Mouse (Mus musculus) hindbrain, embryonic 13.5 days (tissue): ENCODE measurements around the gene Nadk2. TPM values are rescaled to one million over a fixed set of nuclear protein-coding genes. Genes with fewer than 3 reads are reported as not detected.
A peak's percentile ranks its signal among the peaks of the same experiment; 100 is the strongest.

ENCODE experiments used
- ATAC-seq: fragments of 200-750 bp; cut with Nextera tagmentation; 2 replicates; pipeline ENCODE4 v1.8.0; 2017; ENCODE audit warnings: moderate TSS enrichment; ENCODE audit not compliant: low FRiP score
- H3K27ac ChIP-seq: fragments of 300-500 bp; sonication (generic); 2 replicates; pipeline ENCODE4 v1.5.1; 2015; ENCODE audit warnings: inconsistent platforms, mild to moderate bottlenecking, moderate library complexity
- H3K27me3 ChIP-seq: fragments of 300-500 bp; sonication (generic); 2 replicates; pipeline ENCODE4 v1.6.1; 2015; ENCODE audit warnings: mild to moderate bottlenecking, inconsistent platforms
- H3K36me3 ChIP-seq: fragments of 300-500 bp; sonication (generic); 2 replicates; pipeline ENCODE4 v1.6.1; 2015; ENCODE audit warnings: mild to moderate bottlenecking, inconsistent platforms
- H3K4me1 ChIP-seq: fragments of 300-500 bp; sonication (generic); replicated peaks from 2 replicates; pipeline ENCODE4 v1.6.1; 2015; ENCODE audit warnings: inconsistent platforms
- H3K4me2 ChIP-seq: fragments of 300-500 bp; sonication (generic); 2 replicates; pipeline ENCODE4 v1.6.1; 2015; ENCODE audit warnings: inconsistent platforms, mild to moderate bottlenecking, moderate library complexity
- H3K4me3 ChIP-seq: fragments of 300-500 bp; sonication (generic); 2 replicates; pipeline ENCODE4 v1.5.1; 2015; ENCODE audit warnings: mild to moderate bottlenecking, inconsistent platforms
- H3K9ac ChIP-seq: fragments of 300-500 bp; sonication (generic); 2 replicates; pipeline ENCODE4 v1.6.1; 2015; ENCODE audit warnings: mild to moderate bottlenecking, inconsistent platforms
- H3K9me3 ChIP-seq: fragments of 300-500 bp; sonication (generic); 2 replicates; pipeline ENCODE4 v1.6.1; 2016; ENCODE audit warnings: inconsistent platforms
- WGBS: fragments of 180-500 bp; shearing (Covaris S2); methylation state at CpG from one replicate; pipeline ENCODE4 v1.1.7; 2015; 5-methylcytosine and 5-hydroxymethylcytosine counted together
- polyA plus RNA-seq: library from polyadenylated mRNA; unstranded; fragments of >200 nt; fragmentation: Nextera tagmentation; extraction: Ambion mirVana; gene quantifications from 2 replicates; pipeline ENCODE4 v1.2.1, GENCODE M21; 2015

Gene Nadk2
- 30.9 and 32.2 TPM in 2 replicates for polyA plus RNA-seq

DNA sequence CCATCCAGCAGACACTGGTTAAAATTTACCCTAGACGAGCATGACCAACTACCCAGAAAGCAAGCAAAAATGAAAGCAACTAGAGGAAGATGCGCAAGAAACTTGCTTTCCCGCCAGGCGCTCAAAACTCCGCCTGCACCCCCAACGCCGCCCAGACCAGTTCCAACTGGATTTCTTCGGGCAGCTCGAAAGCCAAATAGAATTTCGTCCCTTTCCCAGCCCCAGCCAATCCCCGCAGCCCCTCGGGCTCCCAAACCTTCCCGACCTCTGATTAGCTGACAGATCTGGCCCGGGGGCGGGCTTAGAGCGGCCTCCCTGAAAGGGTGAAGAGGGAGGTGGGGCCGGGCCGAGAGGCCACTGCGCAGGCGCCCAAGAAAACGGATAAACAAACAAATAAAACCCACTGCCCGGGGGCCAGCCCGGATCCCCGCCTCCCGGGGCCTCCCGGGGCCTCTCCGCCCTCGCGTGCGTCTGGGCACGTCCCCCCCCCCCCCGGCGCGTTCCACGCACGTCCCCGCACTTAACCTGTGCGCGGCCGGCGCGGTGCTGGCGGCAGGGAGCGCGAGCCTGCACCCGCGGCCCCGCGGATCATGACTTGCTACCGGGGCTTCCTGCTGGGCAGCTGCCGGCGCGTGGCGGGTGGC, at the start of gene Nadk2:
Gene Nadk2 (plus strand): TSS at position 349 of the 644 bp plus-strand sequence.
- Histone ChIP-seq H3K4me3 (peak within 1 kb of the TSS; percentile 90), H3K9me3 (no peaks in the 10 kb centered on the region), H3K36me3 (no peaks in the 10 kb centered on the region), H3K27me3 (no peaks in the 10 kb centered on the region), H3K4me1 (peaks cover 38% of the 10 kb centered on the region), H3K9ac (peak within 1 kb of the TSS; percentile 91), H3K4me2 (peak within 1 kb of the TSS; percentile 60), H3K27ac (peak within 1 kb of the TSS; percentile 94)
- under 1% methylated on average over 29 of the region's 54 CpGs for WGBS
- peak; percentile 99 for ATAC-seq

DNA sequence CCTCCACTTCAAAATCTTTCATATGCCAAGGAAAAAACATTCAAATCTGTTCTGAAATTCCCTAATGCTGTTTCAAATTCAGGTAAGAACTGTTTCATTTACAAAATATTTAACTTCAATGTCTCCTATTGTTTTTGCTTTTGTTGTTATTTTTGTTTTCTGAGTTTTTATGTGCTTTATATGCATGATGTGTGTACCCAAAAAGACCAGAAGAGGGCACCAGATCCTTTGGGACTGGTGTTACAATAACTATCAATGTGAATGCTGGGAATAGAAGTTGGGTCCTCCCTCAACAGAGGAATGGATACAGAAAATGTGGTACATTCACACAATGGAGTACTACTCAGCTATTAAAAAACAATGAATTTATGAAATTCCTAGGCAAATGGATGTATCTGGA, 15.4 kb upstream of the Nadk2 start:
- H3K9me3 ChIP-seq = no peaks in the 10 kb centered on the region
- H3K4me3 ChIP-seq = no peak overlapping the region
- no peaks in the 10 kb centered on the region for H3K27me3 ChIP-seq
- no peak overlapping the region for H3K9ac ChIP-seq
- no peaks in the 10 kb centered on the region for H3K36me3 ChIP-seq
- no peaks in the 10 kb centered on the region for H3K4me1 ChIP-seq
- no peak overlapping the region for H3K4me2 ChIP-seq
- no peak overlapping the region for H3K27ac ChIP-seq
- no peak for ATAC-seq

DNA sequence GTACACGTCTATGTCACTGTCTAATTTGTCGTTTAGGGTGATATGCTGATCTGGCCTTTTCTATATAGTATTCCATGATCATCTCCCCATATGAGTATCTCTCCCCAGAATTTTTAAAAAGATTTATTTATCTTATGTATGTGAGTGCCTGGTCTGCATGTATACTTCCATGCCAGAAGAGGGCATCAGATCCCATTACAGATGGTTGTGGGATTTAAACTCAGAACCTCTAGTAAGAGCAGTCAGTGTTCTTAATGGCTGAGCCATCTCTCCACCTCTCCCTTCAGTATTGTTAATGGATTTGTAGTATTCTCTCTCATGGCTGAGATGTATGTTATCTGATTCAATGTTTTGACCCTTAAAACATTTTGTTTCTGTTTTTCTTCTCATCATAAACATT, 11.2 kb upstream of the Nadk2 start:
- no peaks in the 10 kb centered on the region; the same call in 1 of the 2 replicates for H3K4me1 ChIP-seq
- 90% methylated on average over 2 of the region's 2 CpGs for WGBS
- no peak overlapping the region for H3K9ac ChIP-seq
- no peaks in the 10 kb centered on the region for H3K27me3 ChIP-seq
- H3K27ac ChIP-seq = no peak overlapping the region
- H3K36me3 ChIP-seq = no peaks in the 10 kb centered on the region
- H3K4me2 ChIP-seq = no peak overlapping the region
- H3K9me3 ChIP-seq = no peaks in the 10 kb centered on the region
- ATAC-seq = no peak
- no peak overlapping the region for H3K4me3 ChIP-seq

DNA sequence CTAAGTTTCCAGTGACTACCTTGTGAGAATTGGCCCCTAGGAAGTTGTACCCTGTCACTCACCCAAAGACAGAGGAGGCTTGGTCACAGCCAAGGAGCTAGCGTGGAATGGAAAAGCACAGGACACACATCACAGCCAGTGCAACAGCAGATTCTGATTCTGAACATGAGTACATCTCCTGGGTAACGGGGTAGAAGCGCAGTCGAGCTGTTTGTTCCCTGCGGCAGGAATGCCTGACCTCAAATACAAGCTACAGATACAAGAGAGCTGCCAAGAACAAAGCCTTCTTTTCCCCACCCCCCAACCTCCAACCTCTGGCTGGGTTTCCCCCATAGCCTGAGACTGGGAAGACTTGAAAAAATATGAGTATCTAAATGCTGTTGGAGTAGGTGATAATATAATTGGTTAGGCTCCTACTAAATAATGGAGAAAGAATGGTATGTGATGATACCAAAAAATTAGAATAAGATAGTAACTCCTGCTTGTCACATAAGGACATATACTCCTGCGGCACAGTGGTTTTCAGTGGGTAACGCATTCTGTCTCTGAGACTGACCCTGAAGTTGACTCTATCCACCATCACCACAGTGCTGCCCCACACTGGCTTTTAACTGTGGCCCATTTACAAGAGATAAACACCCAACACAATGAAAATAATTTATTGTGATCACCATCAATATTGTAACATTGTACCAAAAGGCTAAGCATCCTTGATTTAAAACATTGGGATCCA, 9.7 kb upstream of the Nadk2 start:
- Histone ChIP-seq H3K4me1 (no peaks in the 10 kb centered on the region; the same call in 1 of the 2 replicates), H3K4me2 (no peak overlapping the region), H3K36me3 (no peaks in the 10 kb centered on the region), H3K9me3 (no peaks in the 10 kb centered on the region), H3K27ac (no peak overlapping the region), H3K27me3 (no peaks in the 10 kb centered on the region), H3K4me3 (no peak overlapping the region), H3K9ac (no peak overlapping the region)
- 44% methylated on average over 7 of the region's 7 CpGs for WGBS
- peak; percentile 90 for ATAC-seq

DNA sequence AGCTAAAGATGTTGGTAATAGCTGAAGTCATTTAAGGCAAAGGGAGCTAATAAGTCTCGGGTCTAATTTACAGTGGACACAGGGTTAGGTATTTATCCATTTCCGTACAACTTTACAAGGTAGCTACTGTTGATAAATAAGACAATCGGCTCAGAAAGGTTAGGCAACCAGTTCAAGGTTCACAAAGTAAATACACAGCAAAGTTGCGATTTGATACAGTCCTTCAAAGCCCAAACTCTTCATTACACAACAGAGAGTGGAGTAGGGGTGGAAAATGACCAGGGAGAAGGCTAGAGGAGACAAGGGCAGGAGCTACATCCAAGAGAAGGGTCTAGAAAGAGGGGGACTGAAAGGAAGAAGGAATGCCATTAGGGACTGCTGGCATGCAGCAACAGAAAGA, 2.2 kb upstream of the Nadk2 start:
- H3K9me3 ChIP-seq = no peaks in the 10 kb centered on the region
- no peak for ATAC-seq
- no peak overlapping the region for H3K4me3 ChIP-seq
- no peaks in the 10 kb centered on the region for H3K36me3 ChIP-seq
- peaks cover 22% of the 10 kb centered on the region for H3K4me1 ChIP-seq
- no peaks in the 10 kb centered on the region for H3K27me3 ChIP-seq
- H3K4me2 ChIP-seq = no peak overlapping the region
- no peak overlapping the region for H3K9ac ChIP-seq
- WGBS = 90% methylated on average over 4 of the region's 4 CpGs
- H3K27ac ChIP-seq = no peak overlapping the region

DNA sequence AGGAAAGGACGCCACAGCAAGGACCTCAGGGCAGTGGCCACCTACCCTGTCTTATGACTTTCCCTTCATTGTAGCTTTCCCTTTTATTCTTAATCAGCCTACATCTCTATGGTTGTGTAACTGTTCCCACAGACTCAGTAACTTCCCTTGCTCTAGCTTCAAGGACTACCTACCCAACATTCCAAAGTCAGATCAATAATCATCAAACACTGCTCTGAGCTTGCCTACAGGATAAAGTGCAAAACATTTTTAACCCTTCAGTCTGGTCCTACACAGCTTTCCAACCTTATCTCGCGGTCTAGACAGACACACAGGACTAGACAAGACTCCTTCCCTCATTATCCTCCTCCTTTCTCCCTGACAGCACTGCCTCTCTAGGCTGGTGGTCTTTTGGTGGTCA, 707 bp upstream of the Nadk2 start:
- ATAC-seq = no peak; the same call in 1 of the 2 replicates
- Histone ChIP-seq H3K27ac (peak overlapping the region; percentile 94), H3K9ac (peak overlapping the region; percentile 91), H3K4me3 (peak overlapping the region; percentile 90), H3K36me3 (no peaks in the 10 kb centered on the region), H3K27me3 (no peaks in the 10 kb centered on the region), H3K9me3 (no peaks in the 10 kb centered on the region), H3K4me2 (peak overlapping the region; percentile 60), H3K4me1 (peaks cover 35% of the 10 kb centered on the region)
- 4% methylated on average over 3 of the region's 3 CpGs for WGBS

DNA sequence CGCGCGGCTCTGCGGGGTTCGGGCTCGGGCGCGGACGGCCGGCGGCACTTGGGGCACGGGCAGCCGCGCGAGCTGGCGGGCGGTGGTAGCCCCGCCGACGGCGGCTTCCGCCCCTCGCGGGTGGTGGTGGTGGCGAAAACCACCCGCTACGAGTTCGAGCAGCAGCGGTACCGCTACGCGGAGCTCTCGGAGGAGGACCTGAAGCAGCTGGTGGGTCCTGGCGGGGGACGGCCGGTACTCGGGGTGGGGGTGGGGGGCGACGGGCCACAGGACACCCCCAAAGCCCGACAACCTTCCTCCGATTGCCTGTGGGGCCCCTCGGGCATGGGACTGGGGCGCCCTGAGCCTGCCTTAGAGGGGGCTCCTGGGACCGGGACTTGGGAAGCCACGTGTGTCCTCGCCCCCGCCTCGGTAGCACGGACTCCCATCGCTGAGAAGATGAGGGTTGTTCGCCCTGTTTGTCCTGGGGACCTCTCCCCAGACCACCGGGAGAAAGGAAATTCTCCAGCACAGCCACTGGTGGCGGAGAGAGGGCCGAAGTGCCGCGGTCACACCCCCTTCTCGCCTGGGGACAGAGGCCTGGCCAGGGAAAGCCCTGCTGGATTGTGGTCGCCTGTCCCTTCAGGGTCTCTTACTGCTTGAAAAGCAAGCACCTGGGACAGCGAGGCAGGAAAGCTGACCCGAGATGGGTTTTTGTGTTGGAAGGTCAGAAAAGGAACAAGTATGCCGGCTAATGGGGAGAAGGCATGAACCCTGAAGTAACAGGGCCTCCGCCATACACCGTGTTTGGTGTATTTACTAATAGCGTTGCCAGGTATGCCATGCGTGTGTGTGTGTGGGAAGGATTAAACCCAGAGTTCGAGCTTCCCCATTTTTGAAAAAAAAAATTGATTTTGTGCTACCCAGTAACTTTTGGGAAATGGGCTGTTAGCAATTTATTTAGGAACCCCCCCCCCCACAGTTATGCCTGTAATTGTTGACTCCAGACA, 790 bp downstream of the Nadk2 start:
- H3K4me2 ChIP-seq = peak overlapping the region; percentile 60
- H3K9me3 ChIP-seq = no peaks in the 10 kb centered on the region
- H3K36me3 ChIP-seq = no peaks in the 10 kb centered on the region
- peak; percentile 76 for ATAC-seq
- peak overlapping the region; percentile 90 for H3K4me3 ChIP-seq
- H3K4me1 ChIP-seq = peaks cover 38% of the 10 kb centered on the region
- 1% methylated on average over 66 of the region's 66 CpGs for WGBS
- peak overlapping the region; percentile 91 for H3K9ac ChIP-seq
- H3K27ac ChIP-seq = peak overlapping the region; percentile 94
- H3K27me3 ChIP-seq = no peaks in the 10 kb centered on the region

DNA sequence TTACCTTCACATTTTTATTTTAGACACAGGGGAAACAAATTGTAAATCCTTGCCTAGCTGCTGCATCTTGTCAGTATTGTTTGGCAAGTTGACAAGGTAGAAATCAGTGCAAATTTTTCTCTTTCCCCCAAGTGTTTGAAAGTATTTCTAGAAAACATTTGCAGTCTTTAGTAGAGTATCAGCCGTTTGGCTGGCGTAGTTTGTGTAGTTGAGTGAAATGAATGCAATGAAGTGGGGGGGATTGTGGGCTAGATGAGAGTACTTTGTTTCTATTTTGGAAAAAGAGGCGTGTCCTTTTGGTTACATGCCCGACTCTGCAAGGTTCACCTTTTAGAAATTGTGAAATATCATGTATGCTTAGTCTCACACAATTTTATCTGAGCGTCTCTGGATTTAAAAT, 1.6 kb downstream of the Nadk2 start:
- no peak for ATAC-seq
- no peaks in the 10 kb centered on the region for H3K36me3 ChIP-seq
- 29% methylated on average over 5 of the region's 5 CpGs for WGBS
- peak overlapping the region; percentile 91; the same call in 1 of the 2 replicates for H3K9ac ChIP-seq
- peak overlapping the region; percentile 60 for H3K4me2 ChIP-seq
- no peak overlapping the region for H3K27ac ChIP-seq
- no peaks in the 10 kb centered on the region for H3K9me3 ChIP-seq
- peaks cover 38% of the 10 kb centered on the region for H3K4me1 ChIP-seq
- H3K27me3 ChIP-seq = no peaks in the 10 kb centered on the region
- peak overlapping the region; percentile 90 for H3K4me3 ChIP-seq

DNA sequence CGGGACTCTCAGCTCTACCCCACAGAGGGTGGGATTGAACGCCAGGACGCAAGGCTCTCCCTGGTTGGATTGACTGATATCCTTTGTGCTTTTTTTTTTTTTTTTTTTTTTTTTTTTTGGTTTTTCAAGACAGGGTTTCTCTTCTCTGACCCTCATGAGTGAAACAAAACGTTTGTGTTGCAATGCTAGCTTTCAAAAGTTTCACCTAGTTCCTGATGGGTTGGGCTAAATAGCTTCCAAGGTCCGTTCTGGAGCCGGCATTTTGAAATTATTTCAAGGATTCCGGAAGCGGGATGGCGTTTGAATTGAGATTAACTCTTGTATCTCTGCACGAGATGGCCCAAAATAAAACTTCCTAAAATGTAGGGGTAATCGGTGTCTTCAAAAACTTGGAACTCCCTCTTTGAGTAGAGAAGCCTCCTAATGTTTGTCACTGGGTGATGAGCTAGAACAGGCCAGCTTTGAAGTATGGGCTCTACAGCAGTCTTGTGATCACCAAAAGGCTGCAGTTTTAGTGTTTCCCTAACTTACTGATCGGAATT, 2.1 kb downstream of the Nadk2 start:
- no peak for ATAC-seq
- Histone ChIP-seq H3K4me2 (peak overlapping the region; percentile 60), H3K36me3 (no peaks in the 10 kb centered on the region), H3K9me3 (no peaks in the 10 kb centered on the region), H3K9ac (0 out of 2 replicates have a peak overlapping the region, but pooled peaks have one; percentile 91), H3K27me3 (no peaks in the 10 kb centered on the region), H3K4me3 (peak overlapping the region; percentile 90), H3K27ac (no peak overlapping the region), H3K4me1 (peaks cover 38% of the 10 kb centered on the region)
- 58% methylated on average over 12 of the region's 12 CpGs for WGBS

DNA sequence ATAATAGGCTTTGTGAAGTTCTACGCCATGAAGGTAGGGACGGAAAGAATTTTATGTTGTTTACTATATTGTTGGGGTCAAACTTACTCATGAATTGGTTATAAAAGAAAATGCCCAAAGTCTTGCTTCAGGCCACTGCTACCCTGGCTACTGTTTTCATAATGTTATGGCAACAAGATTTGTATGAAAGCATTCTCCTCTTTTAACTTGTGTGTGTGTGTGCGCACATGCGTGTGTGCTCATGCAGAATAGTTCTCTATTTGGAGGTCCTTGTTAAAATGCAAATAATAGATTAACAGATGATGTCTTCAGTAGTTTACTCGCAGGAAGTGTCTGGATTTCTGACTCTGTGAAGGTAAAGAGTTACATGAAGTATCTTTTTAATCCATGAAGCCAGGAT, 2.6 kb downstream of the Nadk2 start:
- H3K9me3 ChIP-seq = no peaks in the 10 kb centered on the region

DNA sequence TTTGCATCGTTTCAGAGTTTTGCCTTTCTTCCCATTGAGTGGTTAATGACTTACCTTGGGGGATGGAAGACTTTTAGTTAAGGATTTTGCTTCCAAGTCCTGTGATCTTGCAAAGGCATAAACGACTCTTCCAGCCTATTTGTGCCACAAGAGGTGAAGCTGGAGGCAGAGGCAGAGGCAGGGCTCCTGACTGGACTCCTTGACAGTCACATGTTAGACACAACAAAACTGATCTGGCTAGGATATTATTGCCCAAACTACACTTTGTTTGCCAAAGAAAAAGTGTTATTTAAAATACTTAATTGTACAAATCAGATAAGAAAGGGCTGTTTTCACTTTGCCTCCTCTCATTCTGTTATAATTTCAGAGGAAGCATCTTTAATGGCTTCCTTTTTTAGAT, 3.1 kb downstream of the Nadk2 start:
- Histone ChIP-seq H3K27ac (no peak overlapping the region), H3K9ac (no peak overlapping the region), H3K4me1 (peaks cover 42% of the 10 kb centered on the region), H3K4me3 (no peak overlapping the region), H3K4me2 (no peak overlapping the region), H3K9me3 (no peaks in the 10 kb centered on the region), H3K36me3 (no peaks in the 10 kb centered on the region), H3K27me3 (no peaks in the 10 kb centered on the region)
- no peak for ATAC-seq
- 33% methylated on average over 2 of the region's 2 CpGs for WGBS

More for the DNA sequence above, 2.6 kb downstream of the Nadk2 start:
- ATAC-seq = no peak
- Histone ChIP-seq H3K27me3 (no peaks in the 10 kb centered on the region), H3K36me3 (no peaks in the 10 kb centered on the region), H3K4me1 (peaks cover 38% of the 10 kb centered on the region), H3K4me2 (peak overlapping the region; percentile 60), H3K4me3 (peak overlapping the region; percentile 90), H3K9ac (0 out of 2 replicates have a peak overlapping the region, but pooled peaks have one; percentile 13), H3K27ac (no peak overlapping the region)
- 83% methylated on average over 5 of the region's 5 CpGs for WGBS

DNA sequence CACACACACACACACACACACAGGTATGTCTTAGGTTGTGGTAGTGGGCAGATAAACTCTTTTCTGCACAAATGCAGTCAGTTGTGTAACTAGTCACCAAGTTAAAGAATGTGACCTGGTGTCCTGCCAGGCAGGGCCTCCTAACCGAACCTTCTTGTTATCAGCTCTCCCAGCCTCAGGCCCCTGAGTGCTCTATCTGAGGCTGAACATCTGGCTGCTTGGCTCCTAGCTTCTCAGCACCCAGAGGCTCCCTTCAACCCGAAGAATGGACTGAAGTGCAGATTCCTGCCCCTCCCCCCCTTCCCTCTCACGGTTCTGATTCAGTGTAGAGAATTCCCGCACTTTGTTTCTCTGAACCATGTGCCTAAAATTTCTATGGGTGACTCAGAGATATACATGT, 3.6 kb downstream of the Nadk2 start:
- H3K4me1 ChIP-seq = peaks cover 44% of the 10 kb centered on the region
- no peaks in the 10 kb centered on the region for H3K27me3 ChIP-seq
- H3K4me2 ChIP-seq = no peak overlapping the region
- 23% methylated on average over 4 of the region's 4 CpGs for WGBS
- H3K4me3 ChIP-seq = no peak overlapping the region
- no peak overlapping the region for H3K27ac ChIP-seq
- no peak overlapping the region for H3K9ac ChIP-seq
- no peaks in the 10 kb centered on the region for H3K36me3 ChIP-seq
- ATAC-seq = no peak
- no peaks in the 10 kb centered on the region for H3K9me3 ChIP-seq
